ENCODE assay signal across 8 mouse cellular contexts in genomic region chr11:101230526-101230925, GRCm38 (mm10). TPM values are rescaled to one million over a fixed set of nuclear protein-coding genes. Genes with fewer than 3 reads are reported as not detected.
DNase-seq lines count a peak whose midpoint lies in the region; ATAC-seq and TF ChIP-seq lines count a peak whose summit lies in the region.

No protein-coding gene starts in this region.

- H3K4me1 ChIP-seq in liver, adult 2 months (ENCODE audit: control insufficient read depth, insufficient read depth, low read length) = peaks cover 2% of the 10 kb centered on the region
- H3K4me1 ChIP-seq in embryonic facial prominence, embryonic 12.5 days = peaks cover 27% of the 10 kb centered on the region
- H3K4me1 ChIP-seq in intestine, embryonic 15.5 days (replicated peaks) = peaks cover 35% of the 10 kb centered on the region
- H3K4me1 ChIP-seq in neural tube, embryonic 13.5 days (replicated peaks) = peaks cover 26% of the 10 kb centered on the region

- H3K9me3 ChIP-seq in embryonic facial prominence, embryonic 12.5 days = no peaks in the 10 kb centered on the region
- H3K9me3 ChIP-seq in intestine, embryonic 15.5 days = no peaks in the 10 kb centered on the region
- H3K9me3 ChIP-seq in neural tube, embryonic 13.5 days = no peaks in the 10 kb centered on the region

- no peaks in the 10 kb centered on the region for H3K36me3 ChIP-seq in liver, adult 2 months (ENCODE audit: control insufficient read depth, insufficient read depth, low read length)
- no peaks in the 10 kb centered on the region for H3K36me3 ChIP-seq in embryonic facial prominence, embryonic 12.5 days
- no peaks in the 10 kb centered on the region for H3K36me3 ChIP-seq in intestine, embryonic 15.5 days
- H3K36me3 ChIP-seq in neural tube, embryonic 13.5 days = no peaks in the 10 kb centered on the region

- WGBS in liver, adult 2 months = 52% methylated on average over 5 of the region's 5 CpGs
- 11% methylated on average over 5 of the region's 5 CpGs for WGBS in embryonic facial prominence, embryonic 12.5 days
- 28% methylated on average over 5 of the region's 5 CpGs for WGBS in intestine, embryonic 15.5 days
- WGBS in neural tube, embryonic 13.5 days = 24% methylated on average over 5 of the region's 5 CpGs

- no peak for ATAC-seq in embryonic facial prominence, embryonic 12.5 days (ENCODE audit: insufficient number of reproducible peaks, insufficient read depth, low FRiP score, low TSS enrichment)
- no peak for ATAC-seq in intestine, embryonic 15.5 days
- no peak for ATAC-seq in neural tube, embryonic 13.5 days (ENCODE audit: low read depth)

- no peak for DNase-seq in liver, adult 2 months (ENCODE audit: extremely low read depth, low read depth, low spot score)
- DNase-seq in liver = no peak
- DNase-seq in right cerebral cortex, postnatal 10 days (ENCODE audit: low spot score in 2 of 2) = no peak
- DNase-seq in frontal cortex, postnatal 14 days (ENCODE audit: low spot score in 2 of 2) = no peak
- DNase-seq in urinary bladder, postnatal 14 days (ENCODE audit: low spot score) = no peak

- H3K4me3 ChIP-seq in liver, adult 2 months (ENCODE audit: insufficient read depth, low read depth, low read length) = no peak overlapping the region
- H3K4me3 ChIP-seq in embryonic facial prominence, embryonic 12.5 days = no peak overlapping the region
- no peak overlapping the region for H3K4me3 ChIP-seq in intestine, embryonic 15.5 days (replicated peaks)
- H3K4me3 ChIP-seq in neural tube, embryonic 13.5 days = no peak overlapping the region

- 0 out of 2 replicates have a peak overlapping the region, but pooled peaks have one; percentile 42 for H3K9ac ChIP-seq in liver, adult 2 months (ENCODE audit: low read depth, low read length)
- H3K9ac ChIP-seq in embryonic facial prominence, embryonic 12.5 days = 0 out of 2 replicates have a peak overlapping the region, but pooled peaks have one; percentile 7
- 0 out of 2 replicates have a peak overlapping the region, but pooled peaks have one; percentile 2 for H3K9ac ChIP-seq in intestine, embryonic 15.5 days
- H3K9ac ChIP-seq in neural tube, embryonic 13.5 days = no peak overlapping the region

- no peaks in the 10 kb centered on the region for H3K27me3 ChIP-seq in liver, adult 2 months (ENCODE audit: control insufficient read depth, insufficient read depth, low read length)
- no peaks in the 10 kb centered on the region for H3K27me3 ChIP-seq in embryonic facial prominence, embryonic 12.5 days
- no peaks in the 10 kb centered on the region for H3K27me3 ChIP-seq in intestine, embryonic 15.5 days (replicated peaks)
- peaks cover 29% of the 10 kb centered on the region for H3K27me3 ChIP-seq in neural tube, embryonic 13.5 days

- H3K4me2 ChIP-seq in embryonic facial prominence, embryonic 12.5 days (replicated peaks) = peak overlapping the region; percentile 38
- H3K4me2 ChIP-seq in intestine, embryonic 15.5 days (replicated peaks) = peak overlapping the region; percentile 56
- H3K4me2 ChIP-seq in neural tube, embryonic 13.5 days = peak overlapping the region; percentile 39; the same call in 1 of the 2 replicates

- no peak for TF ChIP-seq CTCF in liver, adult 2 months (IDR thresholded peaks at IDR 0.05; ENCODE audit: low read depth, low read length)

- H3K27ac ChIP-seq in liver, adult 2 months (replicated peaks; ENCODE audit: insufficient read depth, low read depth, low read length) = peak overlapping the region; percentile 84
- peak overlapping the region; percentile 92 for H3K27ac ChIP-seq in embryonic facial prominence, embryonic 12.5 days
- H3K27ac ChIP-seq in intestine, embryonic 15.5 days = peak overlapping the region; percentile 84
- peak overlapping the region; percentile 77 for H3K27ac ChIP-seq in neural tube, embryonic 13.5 days (replicated peaks)

- H3K79me2 ChIP-seq in liver, adult 2 months (ENCODE audit: control insufficient read depth, insufficient read depth, low read length) = peaks cover 6% of the 10 kb centered on the region

- TF ChIP-seq POLR2A in liver, adult 2 months (IDR thresholded peaks at IDR 0.05; ENCODE audit: extremely low read depth, insufficient read depth, low read length) = no peak

RNA-seq across cellular contexts. Expression of gene Ezh1, which starts 4.3 kb away (rescaled TPM):
- 10.5 and 10.8 TPM in 2 replicates for total RNA-seq in liver, adult 2 months (2014; rRNA removed)
- polyA plus RNA-seq in liver, adult 2 months (2012; rRNA removed) = 7.5 and 9.2 TPM in 2 replicates
- polyA plus RNA-seq in embryonic facial prominence, embryonic 12.5 days (2016; fragmentation: Nextera tagmentation; extraction: Ambion mirVana) = 15.6 and 17.3 TPM in 2 replicates
- 16.0 and 16.3 TPM in 2 replicates for polyA plus RNA-seq in intestine, embryonic 15.5 days (2015; fragmentation: Nextera tagmentation; extraction: Ambion mirVana)
- 15.4 and 17.9 TPM in 2 replicates for polyA plus RNA-seq in neural tube, embryonic 13.5 days (2015; fragmentation: Nextera tagmentation; extraction: Ambion mirVana)

RNA-seq across cellular contexts. Expression of gene Ramp2, which starts 15.3 kb away (rescaled TPM):
- 4.9 and 6.6 TPM in 2 replicates for total RNA-seq in liver, adult 2 months (2014; rRNA removed)
- polyA plus RNA-seq in liver, adult 2 months (2012; rRNA removed) = 16.4 and 22.5 TPM in 2 replicates
- polyA plus RNA-seq in embryonic facial prominence, embryonic 12.5 days (2016; fragmentation: Nextera tagmentation; extraction: Ambion mirVana) = 80.2 and 86.9 TPM in 2 replicates
- polyA plus RNA-seq in intestine, embryonic 15.5 days (2015; fragmentation: Nextera tagmentation; extraction: Ambion mirVana) = 98.5 and 114 TPM in 2 replicates
- 97.6 and 108 TPM in 2 replicates for polyA plus RNA-seq in neural tube, embryonic 13.5 days (2015; fragmentation: Nextera tagmentation; extraction: Ambion mirVana)

RNA-seq across cellular contexts. Expression of gene Vps25, which starts 23.0 kb away (rescaled TPM):
- 35.6 and 43.8 TPM in 2 replicates for total RNA-seq in liver, adult 2 months (2014; rRNA removed)
- polyA plus RNA-seq in liver, adult 2 months (2012; rRNA removed) = 109 and 122 TPM in 2 replicates
- 93.6 and 99.3 TPM in 2 replicates for polyA plus RNA-seq in embryonic facial prominence, embryonic 12.5 days (2016; fragmentation: Nextera tagmentation; extraction: Ambion mirVana)
- polyA plus RNA-seq in intestine, embryonic 15.5 days (2015; fragmentation: Nextera tagmentation; extraction: Ambion mirVana) = 135 and 142 TPM in 2 replicates
- polyA plus RNA-seq in neural tube, embryonic 13.5 days (2015; fragmentation: Nextera tagmentation; extraction: Ambion mirVana) = 114 and 117 TPM in 2 replicates

RNA-seq across cellular contexts. Expression of gene Wnk4, which starts 29.8 kb away (rescaled TPM):
- 0.37 and 0.40 TPM in 2 replicates for total RNA-seq in liver, adult 2 months (2014; rRNA removed)
- 0.32 and 1.1 TPM in 2 replicates for polyA plus RNA-seq in liver, adult 2 months (2012; rRNA removed)
- 7.7 and 8.0 TPM in 2 replicates for polyA plus RNA-seq in embryonic facial prominence, embryonic 12.5 days (2016; fragmentation: Nextera tagmentation; extraction: Ambion mirVana)
- polyA plus RNA-seq in intestine, embryonic 15.5 days (2015; fragmentation: Nextera tagmentation; extraction: Ambion mirVana) = 12.3 and 12.7 TPM in 2 replicates
- 5.5 and 6.8 TPM in 2 replicates for polyA plus RNA-seq in neural tube, embryonic 13.5 days (2015; fragmentation: Nextera tagmentation; extraction: Ambion mirVana)

RNA-seq across cellular contexts. Expression of gene Cntd1, which starts 48.3 kb away (rescaled TPM):
- total RNA-seq in liver, adult 2 months (2014; rRNA removed) = not detected in 2 replicates
- not detected in 2 replicates for polyA plus RNA-seq in liver, adult 2 months (2012; rRNA removed)
- 1.4 and 2.0 TPM in 2 replicates for polyA plus RNA-seq in embryonic facial prominence, embryonic 12.5 days (2016; fragmentation: Nextera tagmentation; extraction: Ambion mirVana)
- 0.72 and 1.1 TPM in 2 replicates for polyA plus RNA-seq in intestine, embryonic 15.5 days (2015; fragmentation: Nextera tagmentation; extraction: Ambion mirVana)
- polyA plus RNA-seq in neural tube, embryonic 13.5 days (2015; fragmentation: Nextera tagmentation; extraction: Ambion mirVana) = 0.89 and 1.0 TPM in 2 replicates
